In the genomic region with DNA sequence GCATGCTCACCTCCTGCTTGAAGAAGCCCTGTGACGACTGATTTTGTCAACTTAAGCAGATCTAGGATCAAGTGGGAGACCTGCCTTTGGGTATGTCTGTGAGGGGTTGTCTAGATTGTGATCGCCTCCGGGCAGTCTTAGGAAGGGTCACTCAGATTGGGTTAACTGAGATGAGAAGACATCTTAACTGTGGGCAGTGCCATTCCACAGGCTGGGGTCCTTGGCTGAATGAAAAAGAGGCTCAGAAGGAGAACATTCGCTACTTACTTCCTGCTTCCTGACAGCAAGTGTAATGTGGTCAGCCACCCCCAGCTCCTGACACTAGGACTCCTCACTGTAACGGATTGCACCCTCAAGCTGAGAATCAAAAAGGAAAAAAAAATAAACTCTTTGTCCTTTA, we compare ENCODE assay signal across 24 mouse cellular contexts. TPM values are rescaled to one million over a fixed set of nuclear protein-coding genes. Genes with fewer than 3 reads are reported as not detected.
A peak's percentile ranks its signal among the peaks of the same experiment; 100 is the strongest.
DNase-seq lines count a peak whose midpoint lies in the region; ATAC-seq lines count a peak whose summit lies in the region.
"Had no signal": no experiment of that assay in that cellular context is flagged by ENCODE, and none has a peak within 500 bp of the region (broad histone marks: within the 10 kb centered on the region; RNA-seq: fewer than 3 reads in every experiment).

No protein-coding gene starts in this region.

- H3K4me2 ChIP-seq in midbrain, embryonic 11.5 days = no peak overlapping the region
- no peak overlapping the region for H3K4me2 ChIP-seq in midbrain, embryonic 16.5 days (ENCODE audit: low read length)
- H3K4me2 ChIP-seq: embryonic facial prominence, embryonic 12.5 days; forebrain, embryonic 13.5 days; forebrain, embryonic 15.5 days had no signal

- no peaks in the 10 kb centered on the region for H3K9me3 ChIP-seq in heart, embryonic 10.5 days
- H3K9me3 ChIP-seq in midbrain, embryonic 11.5 days (ENCODE audit: control insufficient read depth, low read length) = no peaks in the 10 kb centered on the region
- no peaks in the 10 kb centered on the region for H3K9me3 ChIP-seq in midbrain, embryonic 16.5 days (replicated peaks; ENCODE audit: control insufficient read depth, low read length, poor library complexity, severe bottlenecking)
- H3K9me3 ChIP-seq: embryonic facial prominence, embryonic 10.5 days; embryonic facial prominence, embryonic 12.5 days; forebrain, embryonic 13.5 days; forebrain, embryonic 15.5 days; G1E had no signal

- peaks cover 6% of the 10 kb centered on the region for H3K4me1 ChIP-seq in heart, embryonic 10.5 days
- H3K4me1 ChIP-seq in midbrain, embryonic 11.5 days (ENCODE audit: control insufficient read depth, insufficient read depth, low read length) = no peaks in the 10 kb centered on the region
- H3K4me1 ChIP-seq in midbrain, embryonic 16.5 days (ENCODE audit: control insufficient read depth, insufficient read depth, low read length) = 0 out of 2 replicates have a peak, but pooled peaks cover 3% of the 10 kb centered on the region
- H3K4me1 ChIP-seq: embryonic facial prominence, embryonic 10.5 days; embryonic facial prominence, embryonic 12.5 days had no signal

- no peaks in the 10 kb centered on the region for H3K36me3 ChIP-seq in heart, embryonic 10.5 days
- no peaks in the 10 kb centered on the region for H3K36me3 ChIP-seq in midbrain, embryonic 11.5 days (ENCODE audit: control insufficient read depth, insufficient read depth, low read length)
- no peaks in the 10 kb centered on the region for H3K36me3 ChIP-seq in midbrain, embryonic 16.5 days (ENCODE audit: control insufficient read depth, insufficient read depth, low read length)
- H3K36me3 ChIP-seq: embryonic facial prominence, embryonic 10.5 days; embryonic facial prominence, embryonic 12.5 days; forebrain, embryonic 15.5 days; G1E had no signal

- DNase-seq in heart, embryonic 10.5 days (ENCODE audit: low spot score) = peak; percentile 63
- no peak for DNase-seq in heart, adult 18-20 months
- DNase-seq in midbrain, embryonic 11.5 days (ENCODE audit: low spot score, missing footprints) = peak; percentile 60
- DNase-seq in kidney, postnatal 4 days = no peak
- DNase-seq: adrenal gland, adult 8-10 months; adrenal gland, postnatal 14 days; adrenal gland, postnatal 36 days; B cell, adult 2 months; cerebellum, adult 11-12 months; cerebellum, adult 2 months; cerebellum, adult 9-10 months; cerebellum, postnatal 10 days; cerebellum, postnatal 25 days; forebrain, postnatal 0 days had no signal

- no peak for ATAC-seq in midbrain, embryonic 11.5 days (ENCODE audit: low FRiP score)
- ATAC-seq in midbrain, embryonic 16.5 days = no peak
- ATAC-seq: activated CD4-positive, CD25-positive, alpha-beta regulatory T cell, adult 4 months; CD4-positive, CD25-positive, alpha-beta regulatory T cell, adult 4 months; forebrain, embryonic 13.5 days; forebrain, embryonic 15.5 days; forebrain, postnatal 0 days; Patski had no signal

- no peak overlapping the region for H3K4me3 ChIP-seq in heart, embryonic 10.5 days
- no peak overlapping the region for H3K4me3 ChIP-seq in midbrain, embryonic 11.5 days (ENCODE audit: low read depth, low read length)
- H3K4me3 ChIP-seq in midbrain, embryonic 16.5 days (ENCODE audit: low read depth, low read length) = no peak overlapping the region
- H3K4me3 ChIP-seq: embryonic facial prominence, embryonic 10.5 days; embryonic facial prominence, embryonic 12.5 days; forebrain, embryonic 13.5 days; forebrain, embryonic 15.5 days had no signal

- H3K27ac ChIP-seq in heart, embryonic 10.5 days = no peak overlapping the region
- no peak overlapping the region for H3K27ac ChIP-seq in midbrain, embryonic 11.5 days (ENCODE audit: low read depth, low read length)
- H3K27ac ChIP-seq in midbrain, embryonic 16.5 days (ENCODE audit: low read length) = no peak overlapping the region
- H3K27ac ChIP-seq: embryonic facial prominence, embryonic 10.5 days; embryonic facial prominence, embryonic 12.5 days; forebrain, embryonic 13.5 days; forebrain, embryonic 15.5 days had no signal

- no peak overlapping the region for H3K9ac ChIP-seq in midbrain, embryonic 11.5 days (ENCODE audit: low read length)
- H3K9ac ChIP-seq in midbrain, embryonic 16.5 days (ENCODE audit: low read depth, low read length) = no peak overlapping the region
- H3K9ac ChIP-seq: embryonic facial prominence, embryonic 12.5 days; forebrain, embryonic 13.5 days; forebrain, embryonic 15.5 days; forebrain, postnatal 0 days had no signal

- H3K27me3 ChIP-seq in heart, embryonic 10.5 days (ENCODE audit: insufficient read depth, poor library complexity, severe bottlenecking) = no peaks in the 10 kb centered on the region
- H3K27me3 ChIP-seq in midbrain, embryonic 11.5 days (ENCODE audit: control insufficient read depth, insufficient read depth, low read length) = no peaks in the 10 kb centered on the region
- H3K27me3 ChIP-seq in midbrain, embryonic 16.5 days (ENCODE audit: control insufficient read depth, insufficient read depth, low read depth, low read length) = no peaks in the 10 kb centered on the region
- H3K27me3 ChIP-seq: embryonic facial prominence, embryonic 12.5 days; forebrain, embryonic 13.5 days; forebrain, embryonic 15.5 days had no signal

- 73% methylated on average over 5 of the region's 5 CpGs for WGBS in heart, embryonic 10.5 days
- 88% methylated on average over 5 of the region's 5 CpGs for WGBS in midbrain, embryonic 11.5 days
- WGBS in midbrain, embryonic 16.5 days = 88% methylated on average over 5 of the region's 5 CpGs

RNA-seq across cellular contexts. Expression of a gene that starts 54.0 kb away (rescaled TPM):
- 2.7 and 3.6 TPM in 2 replicates for polyA plus RNA-seq in heart, embryonic 10.5 days (2016; fragmentation: Nextera tagmentation; extraction: Ambion mirVana)
- total RNA-seq in heart, adult 18-20 months (2021) = 1 to 10 TPM; 4.2 to 6.5 TPM
- polyA plus RNA-seq in midbrain, embryonic 11.5 days (2014; fragmentation: Nextera tagmentation; extraction: Ambion mirVana) = 8.5 and 9.0 TPM in 2 replicates
- 5.8 and 7.5 TPM in 2 replicates for polyA plus RNA-seq in midbrain, embryonic 16.5 days (2015; fragmentation: Nextera tagmentation; extraction: Ambion mirVana)

RNA-seq across cellular contexts. Expression of a gene that starts 54.1 kb away (rescaled TPM):
- 1.6 and 2.0 TPM in 2 replicates for polyA plus RNA-seq in heart, embryonic 10.5 days (2016; fragmentation: Nextera tagmentation; extraction: Ambion mirVana)
- not detected for total RNA-seq in heart, adult 18-20 months (2021)
- polyA plus RNA-seq in midbrain, embryonic 11.5 days (2014; fragmentation: Nextera tagmentation; extraction: Ambion mirVana) = 2.9 and 3.1 TPM in 2 replicates
- polyA plus RNA-seq in midbrain, embryonic 16.5 days (2015; fragmentation: Nextera tagmentation; extraction: Ambion mirVana) = 3.4 and 4.9 TPM in 2 replicates
- total RNA-seq: adrenal gland, adult 18-20 months; adrenal gland, adult 8-10 months; adrenal gland, postnatal 14 days; adrenal gland, postnatal 36 days had no signal

Comparison
In these comparisons a context has a peak if more than half of its experiments do, and no peak if none do; other contexts are left out.
1. DNase-seq: peak in heart, embryonic 10.5 days (single experiment) and midbrain, embryonic 11.5 days (single experiment); none in heart, adult 18-20 months (0 of 2) and kidney, postnatal 4 days (0 of 2).